Mouse (Mus musculus) hematopoietic stem cell, adult 5-6 weeks (primary cell): ENCODE measurements around the gene Lfng. TPM values are rescaled to one million over a fixed set of nuclear protein-coding genes. Genes with fewer than 3 reads are reported as not detected.

ENCODE experiments used
- ATAC-seq, 2 experiments: fragments of 125-278 bp in 1 of 2; replicated peaks in 1 of 2; 2 replicates each; pipeline ENCODE4 v1.8.0; 2016 to 2017; ENCODE audit warnings: inconsistent platforms in 2 of 2, mild to moderate bottlenecking in 2 of 2, moderate number of reproducible peaks in 2 of 2, low read depth in 1 of 2, moderate TSS enrichment in 1 of 2; ENCODE audit not compliant: low FRiP score in 2 of 2, poor library complexity in 2 of 2, severe bottlenecking in 2 of 2, insufficient read depth in 1 of 2, low TSS enrichment in 1 of 2
- total RNA-seq: library from RNA; stranded (forward); fragments of 172-1452, 232-1000 nt; gene quantifications from 2 replicates; pipeline ENCODE4 v1.2.3, GENCODE M21; 2017

Gene Lfng
- total RNA-seq, 1 experiment from 2014 or later: 67.3 TPM

DNA sequence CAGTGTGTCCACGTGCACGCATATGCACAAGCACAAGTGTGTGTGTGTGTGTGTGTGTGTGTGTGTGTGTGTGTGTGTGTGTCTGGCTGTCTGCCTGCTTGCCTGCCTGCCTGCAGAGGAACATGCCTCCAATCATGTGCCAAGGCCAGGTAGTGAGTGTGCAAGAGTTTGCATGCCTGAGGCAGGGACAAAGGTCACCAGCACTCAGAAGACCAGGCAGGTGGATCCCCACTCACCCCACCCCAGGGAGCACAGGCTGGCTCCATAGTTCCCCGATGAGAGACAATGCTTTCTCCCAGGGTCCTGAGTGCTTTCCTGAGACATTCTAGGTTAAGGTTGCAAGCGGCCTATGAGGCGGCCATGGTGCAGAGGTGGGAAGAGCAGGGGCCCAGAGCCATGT is 17.1 kb downstream of the Lfng start:
- ATAC-seq: no peak

DNA sequence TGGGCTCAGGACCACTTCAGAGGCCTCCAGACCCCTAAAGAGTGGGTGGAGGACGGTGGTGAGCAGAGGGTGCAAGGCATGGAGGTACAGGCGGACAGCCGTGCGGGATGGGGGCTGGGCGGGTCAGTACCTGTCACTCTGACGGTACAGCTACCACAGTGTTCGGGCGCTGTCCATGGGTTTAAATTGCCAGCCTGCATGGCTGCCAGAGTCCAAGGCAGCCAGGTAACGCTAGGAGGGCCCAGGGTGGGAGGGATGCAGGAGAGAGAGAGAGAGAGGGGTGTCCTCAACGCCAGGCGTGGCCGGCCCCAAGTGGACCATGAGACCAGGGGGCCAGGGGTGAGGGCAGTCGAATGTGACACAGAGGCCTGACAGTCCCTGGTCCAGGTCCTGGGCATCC is 17.8 kb downstream of the Lfng start:
- no peak for ATAC-seq

DNA sequence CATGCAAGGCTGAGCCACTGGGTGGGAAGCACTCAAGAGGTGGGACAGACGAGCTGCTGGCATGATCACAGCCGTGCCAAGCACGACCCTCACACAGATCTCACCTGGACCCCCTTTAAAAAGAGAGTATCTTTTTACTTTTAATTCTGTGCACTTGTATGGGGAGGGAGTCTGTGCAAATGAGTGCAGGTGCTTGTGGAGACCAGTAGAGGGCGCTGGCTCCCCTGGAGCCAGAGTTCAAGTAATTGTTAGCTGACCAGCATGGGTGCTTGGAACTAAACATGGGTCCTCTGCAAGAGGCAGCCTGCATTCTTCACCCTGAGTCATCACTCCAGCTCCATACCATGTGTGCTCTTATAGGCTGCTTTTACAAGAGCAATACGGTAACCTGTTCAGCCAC is 20.5 kb downstream of the Lfng start:
- no peak for ATAC-seq

DNA sequence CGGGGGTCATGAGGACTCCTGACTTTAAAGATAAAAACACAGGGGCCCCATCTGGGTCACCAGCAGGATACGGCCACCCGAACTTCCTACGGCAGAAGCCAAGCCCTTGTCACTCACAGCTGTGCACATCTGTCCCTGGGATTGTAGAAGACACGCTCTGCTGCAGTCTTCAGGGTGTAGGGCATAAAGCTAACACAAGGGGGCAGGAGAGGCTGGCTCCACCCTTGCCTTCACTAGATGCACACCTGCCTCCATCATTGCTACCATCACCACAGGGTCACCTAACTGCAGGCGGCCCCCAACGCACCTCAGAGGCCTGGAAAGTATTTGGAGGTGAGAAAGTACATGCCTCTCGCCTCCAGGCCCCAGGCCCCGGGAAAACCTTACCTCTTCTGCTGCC is 21.9 kb downstream of the Lfng start:
- peak in 1 of 2 experiments; percentile 41; a peak in 1 of 4 replicates for ATAC-seq

DNA sequence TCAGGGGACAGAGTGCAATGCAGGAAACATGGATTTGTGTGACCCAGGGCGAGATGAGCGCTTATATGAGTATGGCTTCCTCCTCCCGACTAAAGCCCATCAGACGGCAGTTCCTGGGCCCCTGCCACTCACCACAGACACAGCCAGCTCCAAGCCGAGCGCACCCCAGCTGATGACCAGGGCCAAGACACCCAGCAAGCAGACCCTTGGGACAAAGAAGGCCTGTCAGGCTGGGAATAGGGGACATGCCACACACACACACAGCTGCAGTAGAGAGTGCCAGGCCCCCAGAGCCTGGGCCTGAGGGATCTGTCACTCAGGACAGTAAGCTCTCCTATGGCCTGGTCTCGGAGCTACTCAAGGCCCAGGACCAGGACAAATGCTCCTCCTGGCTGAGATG is 26.3 kb downstream of the Lfng start:
- ATAC-seq: no peak

DNA sequence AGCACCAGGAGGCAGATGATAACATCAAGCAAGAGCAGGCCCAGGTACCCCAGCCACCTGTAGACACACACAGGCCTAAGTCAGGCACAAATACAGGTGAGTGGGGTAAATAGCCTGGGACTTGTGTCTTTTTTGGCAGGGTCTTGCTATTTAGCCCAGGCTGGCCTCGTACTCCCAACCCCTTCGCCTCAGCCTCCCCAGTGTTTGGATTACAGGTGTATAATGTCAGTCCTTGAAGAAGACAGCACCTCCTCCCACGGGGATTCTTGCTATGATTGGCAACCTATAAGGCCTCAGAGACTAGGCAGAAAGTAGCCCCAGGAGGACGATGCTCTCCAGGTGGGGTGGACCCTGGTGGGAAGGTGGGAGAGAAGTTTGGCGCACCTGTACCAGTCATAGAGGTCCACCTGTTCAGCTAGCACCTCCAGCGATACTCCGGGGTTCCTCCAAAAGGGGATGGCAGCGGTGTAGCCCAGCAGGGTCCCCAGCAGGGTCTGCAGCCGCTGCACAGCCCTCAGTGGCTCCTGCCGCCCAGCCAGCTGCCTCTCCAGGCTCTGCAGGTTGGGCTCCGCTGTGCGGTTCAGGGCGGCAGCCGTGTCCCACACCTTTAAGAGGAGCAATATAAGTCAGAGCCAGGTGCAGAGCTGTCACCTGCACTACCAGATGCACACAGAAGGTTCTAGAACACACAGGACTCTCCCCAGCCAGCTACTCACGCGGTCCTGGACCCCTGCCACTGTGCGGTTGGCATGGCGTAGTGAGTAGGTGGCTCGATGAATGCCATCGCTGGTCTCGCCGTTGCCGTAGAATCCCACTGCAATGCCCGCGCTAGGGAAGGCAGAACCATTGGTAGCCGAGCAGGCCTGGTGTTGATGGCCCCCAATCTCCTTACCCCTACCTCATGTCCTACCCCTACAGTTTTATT is 27.9 kb downstream of the Lfng start:
- no peak for ATAC-seq

DNA sequence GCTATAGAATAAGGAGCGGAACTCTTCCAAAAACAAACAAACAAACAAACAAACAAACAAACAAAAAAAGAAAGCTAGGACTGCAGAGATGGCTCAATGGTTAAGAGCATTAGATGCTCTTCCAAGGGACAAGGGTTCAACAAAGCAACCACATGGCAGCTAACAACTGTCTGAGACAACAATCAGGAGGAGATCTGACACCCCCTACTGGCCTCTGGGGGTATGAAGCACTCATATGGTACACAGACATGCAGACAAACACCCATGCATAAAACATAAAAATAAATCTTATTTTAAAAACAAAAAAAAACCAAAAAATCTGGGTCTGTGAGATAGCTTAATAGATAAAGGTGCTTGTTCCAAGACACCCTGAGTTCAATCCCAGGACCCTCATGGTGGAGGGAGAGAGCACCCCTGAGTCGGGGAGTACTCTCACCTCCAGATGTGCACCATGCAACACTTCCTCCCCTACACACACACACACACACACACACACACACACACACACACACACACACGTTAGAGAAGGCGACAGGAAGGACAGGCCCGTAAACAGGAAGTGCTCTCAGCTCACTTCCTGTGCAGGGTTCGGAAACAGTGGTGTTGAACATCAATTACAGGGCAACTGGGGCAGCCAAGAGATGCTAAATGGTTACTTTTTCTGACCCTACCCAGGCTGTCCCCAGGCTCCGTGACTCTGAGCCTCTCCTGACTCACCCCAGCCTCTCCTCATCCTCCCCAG is 29.4 kb downstream of the Lfng start:
- ATAC-seq: peak in 1 of 2 experiments; percentile 18; a peak in 1 of 4 replicates

DNA sequence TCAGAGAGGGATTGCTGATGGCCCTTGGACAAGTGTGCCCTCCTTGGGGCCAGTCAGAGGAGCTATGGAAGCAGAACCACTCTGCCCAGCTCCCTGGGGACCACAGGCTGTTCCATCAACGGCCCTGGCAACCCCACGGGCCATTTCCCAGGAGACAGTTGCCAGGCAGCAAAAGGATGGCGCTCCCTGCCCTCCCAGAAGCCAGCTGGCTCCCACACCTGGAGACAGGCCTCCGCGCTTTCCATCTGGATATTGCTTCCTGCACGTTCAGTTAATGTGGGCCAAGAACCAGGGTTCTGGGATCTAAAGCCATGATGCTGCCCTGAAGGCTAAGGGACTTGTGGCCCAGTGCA is 29.9 kb downstream of the Lfng start:
- ATAC-seq: no peak

DNA sequence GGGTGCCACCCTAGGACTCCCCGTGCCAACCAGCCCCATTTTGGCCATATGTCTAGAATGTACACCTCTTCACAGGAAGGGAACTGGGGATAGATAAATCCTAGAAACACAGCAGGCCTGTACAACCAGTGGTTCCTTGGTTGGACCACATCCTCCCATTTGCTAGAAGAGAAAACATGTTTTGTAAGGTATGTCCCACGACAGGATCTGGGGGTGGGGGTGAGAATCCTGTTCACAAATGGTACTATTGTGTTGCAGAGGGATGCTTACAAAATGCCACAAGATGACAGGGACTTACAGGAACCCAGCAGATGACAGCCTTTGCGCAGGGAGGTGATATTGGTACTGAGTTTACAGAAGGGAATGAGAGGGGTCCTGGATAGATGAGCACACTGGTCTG is 30.9 kb downstream of the Lfng start:
- no peak for ATAC-seq

DNA sequence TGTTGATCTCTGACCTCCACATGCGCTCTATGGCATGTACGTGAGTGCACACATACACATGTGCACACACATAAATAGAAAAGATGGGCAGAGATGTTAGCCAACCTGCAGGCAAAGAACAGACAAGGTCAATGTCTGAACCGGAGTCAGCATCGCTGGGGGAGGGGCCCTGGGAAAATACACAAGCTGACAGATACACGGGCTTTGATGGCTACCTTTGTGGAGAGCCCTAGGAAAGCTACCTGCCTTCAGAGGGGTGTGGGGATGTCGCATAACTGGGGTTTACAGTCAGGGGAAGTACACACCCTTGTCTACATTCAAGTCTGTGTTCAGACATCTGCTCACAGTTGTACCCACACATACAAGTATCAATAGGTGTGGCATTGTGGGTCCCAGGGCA is 31.4 kb downstream of the Lfng start:
- no peak for ATAC-seq

DNA sequence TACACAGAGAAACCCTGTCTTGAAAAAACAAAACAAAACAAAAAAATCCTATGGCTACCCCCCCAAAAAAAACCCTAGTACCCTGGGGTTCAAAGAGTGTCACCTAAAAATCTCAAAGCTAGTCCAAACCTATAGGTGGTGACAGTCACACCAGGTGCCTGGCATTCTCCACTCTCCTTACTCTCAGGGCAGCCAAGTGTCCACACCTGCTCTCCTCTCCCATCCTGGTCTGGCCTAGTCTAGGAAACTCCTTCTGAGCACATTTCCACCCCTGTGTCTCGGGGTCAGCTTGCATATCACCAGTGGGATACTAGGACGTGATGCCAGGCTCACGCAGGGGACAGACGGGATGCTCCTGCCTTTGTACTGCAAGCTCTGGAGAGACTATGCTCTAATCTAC is 32.2 kb downstream of the Lfng start:
- ATAC-seq: no peak

DNA sequence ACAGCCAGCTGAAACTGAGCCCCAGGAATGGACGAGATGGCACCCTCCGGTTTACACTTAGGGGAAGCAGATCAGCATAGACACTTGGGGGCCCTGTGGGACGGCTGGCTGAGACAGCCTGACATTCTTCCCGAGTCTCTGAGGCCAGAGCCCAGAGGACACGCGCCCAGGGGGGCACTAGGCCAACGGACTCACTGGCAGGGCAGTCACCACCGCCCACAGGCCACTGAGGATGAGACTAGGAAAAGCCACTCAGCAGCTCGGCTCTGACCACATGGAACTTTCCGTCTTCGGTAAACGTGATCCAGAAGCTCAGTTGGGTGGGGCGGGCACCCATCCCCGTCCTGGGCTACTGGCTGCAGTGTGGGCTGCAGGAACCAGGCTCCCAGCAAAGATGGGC is 32.8 kb downstream of the Lfng start:
- no peak for ATAC-seq

DNA sequence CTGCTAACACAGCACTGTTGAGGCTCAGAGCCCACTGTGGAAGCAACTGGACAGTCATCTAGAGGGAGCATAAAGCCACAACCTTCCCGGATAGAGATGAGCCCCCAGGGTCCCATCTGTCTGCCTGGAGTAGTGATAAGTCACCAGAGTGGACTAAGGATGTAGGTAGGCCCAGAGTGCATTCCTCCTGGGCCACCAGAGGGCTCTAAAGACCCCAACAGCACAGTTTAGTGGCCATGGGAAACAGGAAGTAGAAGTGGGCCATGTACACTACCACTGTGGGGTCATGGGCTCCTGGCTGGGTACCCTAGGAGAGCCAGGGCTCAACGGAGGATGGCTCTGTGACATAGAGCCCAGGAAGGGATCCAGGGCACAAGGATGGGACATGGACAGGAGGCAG is 33.7 kb downstream of the Lfng start:
- peak in 1 of 2 experiments; percentile 29; a peak in 1 of 4 replicates for ATAC-seq

DNA sequence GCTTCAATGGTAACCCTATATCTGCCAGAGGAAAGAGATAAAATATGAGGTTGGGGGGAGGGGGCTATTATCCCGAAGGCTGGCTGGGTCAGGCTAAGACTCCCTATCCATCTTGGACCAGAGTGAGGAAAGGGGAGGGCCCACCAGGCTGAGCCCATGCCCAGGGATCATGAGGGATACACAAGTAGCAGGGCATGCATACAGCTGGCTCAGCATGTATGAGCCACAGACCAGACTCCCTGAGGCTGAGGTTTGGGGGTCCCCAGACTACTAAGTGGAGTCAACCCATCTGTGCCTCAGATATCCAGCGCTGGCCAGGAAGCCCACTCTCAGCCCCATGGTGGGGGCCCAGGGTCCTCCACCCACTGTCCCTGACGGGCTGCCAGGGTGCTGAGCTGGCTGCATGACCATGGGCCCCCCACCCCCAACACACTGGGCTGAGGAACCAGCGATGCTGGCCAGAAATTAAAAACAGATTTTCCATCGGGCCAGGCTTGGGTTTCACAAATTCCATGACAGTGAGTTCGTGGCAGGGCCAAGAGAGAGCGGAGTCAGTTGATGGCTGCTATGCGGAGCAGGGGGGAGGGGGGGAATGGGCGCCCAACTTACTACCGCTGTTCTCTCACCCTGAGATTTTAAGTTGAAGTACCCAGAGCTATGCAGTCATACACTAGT is 34.3 kb downstream of the Lfng start:
- peak in 1 of 2 experiments; percentile 17; a peak in 1 of 4 replicates for ATAC-seq

DNA sequence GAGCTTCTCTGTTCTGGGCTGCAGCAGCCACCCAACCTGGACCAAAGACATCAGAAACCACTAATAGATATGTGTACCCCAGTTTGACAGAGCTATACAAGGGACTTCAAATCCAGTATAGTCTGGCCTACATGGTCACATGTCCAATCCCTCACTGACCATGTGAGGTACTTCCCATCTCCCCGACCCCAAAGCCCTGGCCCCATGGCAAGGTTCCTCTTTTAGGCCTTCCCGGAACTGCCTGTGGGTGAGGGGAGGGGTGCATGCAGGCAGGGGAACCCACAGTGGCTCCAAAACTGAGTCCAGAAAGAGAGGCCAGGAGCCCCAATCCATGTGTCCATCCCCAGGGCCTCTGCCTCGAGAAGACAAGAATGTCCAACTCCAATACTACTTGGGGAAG is 35.0 kb downstream of the Lfng start:
- peak; percentile 73 to 87 for ATAC-seq

DNA sequence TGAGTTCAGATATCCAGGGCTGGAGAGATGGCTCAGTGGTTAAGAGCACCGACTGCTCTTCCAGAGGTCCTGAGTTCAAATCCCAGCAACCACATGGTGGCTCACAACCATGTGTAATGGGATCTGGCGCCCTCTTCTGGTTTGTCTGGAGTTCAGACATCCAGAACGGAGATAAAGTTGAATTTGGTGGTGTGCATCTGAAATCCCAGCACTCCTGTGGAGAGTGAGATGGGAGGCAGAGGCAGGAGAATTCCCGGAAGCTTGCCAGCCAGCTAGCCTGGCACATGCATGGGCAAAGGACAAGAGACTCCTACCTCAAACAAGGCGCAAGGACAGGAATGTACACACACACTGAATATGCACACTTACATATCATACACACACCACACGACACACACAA is 37.1 kb downstream of the Lfng start:
- no peak for ATAC-seq

DNA sequence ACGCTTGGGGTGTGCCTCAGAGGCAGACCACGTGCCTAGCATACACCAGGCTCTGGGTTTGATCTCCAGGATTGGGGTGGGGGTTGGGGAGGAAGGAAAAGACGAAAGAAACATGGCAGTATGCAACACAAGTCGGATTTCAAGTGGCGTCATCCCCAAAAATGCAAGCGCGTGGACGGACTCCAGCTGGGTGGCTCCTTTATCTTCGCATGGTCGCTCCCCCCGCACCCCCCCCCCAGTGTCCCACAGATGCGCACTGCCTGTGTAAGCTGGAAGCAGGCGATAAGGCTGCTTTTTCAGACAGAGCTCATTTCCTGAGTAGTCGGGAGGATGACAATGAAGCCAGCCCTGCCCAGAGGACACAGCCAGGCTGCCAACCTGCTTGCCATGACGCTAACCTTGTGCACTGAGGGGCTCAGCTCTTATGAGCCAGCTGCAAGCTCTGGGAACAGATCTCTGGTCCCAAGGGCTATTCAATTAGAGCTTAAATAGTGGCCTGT is 37.6 kb downstream of the Lfng start:
- ATAC-seq: peak in 1 of 2 experiments; percentile 4; a peak in 1 of 4 replicates

DNA sequence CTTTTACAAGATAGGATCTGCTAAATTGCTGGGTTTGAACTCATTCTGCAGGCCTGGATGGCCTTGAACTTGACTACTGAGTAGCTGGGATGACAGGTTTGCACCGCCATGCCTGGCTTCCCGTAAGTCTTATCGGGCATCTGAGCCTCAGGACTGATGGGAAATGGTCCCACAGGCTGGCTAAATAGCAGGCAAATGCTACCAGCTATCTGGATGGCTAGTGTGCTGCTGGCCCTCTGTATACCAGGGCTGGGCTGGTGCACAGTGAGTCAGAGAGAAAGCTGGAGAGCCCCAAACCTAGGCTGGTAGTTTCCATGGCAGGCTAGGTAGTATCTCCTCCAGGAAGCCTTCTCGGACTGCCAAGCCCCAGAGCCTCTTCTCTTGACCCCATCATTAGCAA is 38.3 kb downstream of the Lfng start:
- ATAC-seq: no peak
